Mouse (Mus musculus): ENCODE data around the gene Tbx2. TPM values are rescaled to one million over a fixed set of nuclear protein-coding genes. Genes with fewer than 3 reads are reported as not detected.

Tbx2 gene
- polyA plus RNA-seq, 1 experiment from 2014 or later: 1.7 TPM

DNA sequence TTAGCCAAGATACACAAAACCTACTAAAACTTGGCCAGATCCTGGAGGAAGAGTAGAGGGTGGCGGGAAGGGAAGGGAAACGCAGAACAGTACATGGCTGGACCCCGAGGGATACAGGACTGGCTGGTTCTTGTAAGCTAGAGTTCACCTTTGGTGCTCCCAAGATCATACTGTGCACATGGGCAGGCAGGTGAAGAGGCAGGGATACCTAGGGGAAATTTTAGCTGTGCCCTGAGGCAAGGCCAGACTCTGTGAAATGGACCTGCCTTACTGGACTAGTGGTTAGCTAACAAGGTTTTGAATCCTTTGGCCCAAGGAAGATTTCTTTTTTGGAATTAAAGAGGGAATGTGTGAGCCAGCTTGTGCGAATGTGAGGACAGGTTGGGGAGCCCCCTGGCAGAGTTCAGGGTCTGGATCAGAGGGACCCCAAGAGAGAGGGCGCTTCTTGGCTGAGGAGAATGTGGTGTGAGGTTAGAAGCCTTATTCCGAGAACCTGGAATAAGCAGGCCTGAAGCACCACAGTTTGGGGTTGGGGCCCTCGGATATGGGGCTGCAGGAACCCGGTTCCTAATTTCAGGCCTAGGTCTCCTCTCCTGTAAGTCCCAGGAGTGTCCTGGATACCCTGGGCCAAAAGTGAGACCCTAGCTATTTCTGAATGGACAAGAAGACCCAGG, 56.8 kb downstream of the Tbx2 start:
- 48% methylated on average over 8 of the region's 8 CpGs for WGBS
- no peak overlapping the region for H3K4me2 ChIP-seq (ENCODE audit: low read depth, low read length)
- H3K4me3 ChIP-seq (ENCODE audit: low read length): no peak overlapping the region
- no peaks in the 10 kb centered on the region for H3K36me3 ChIP-seq (ENCODE audit: control insufficient read depth, insufficient read depth, low read length)
- H3K27me3 ChIP-seq (replicated peaks; ENCODE audit: control insufficient read depth, insufficient read depth, low read length): peaks cover 79% of the 10 kb centered on the region
- H3K9ac ChIP-seq (ENCODE audit: low read depth, low read length): no peak overlapping the region
- no peaks in the 10 kb centered on the region for H3K9me3 ChIP-seq (ENCODE audit: control insufficient read depth, low read length)
- ATAC-seq: 0 out of 2 replicates have a peak, but pooled peaks have one; percentile 7
- peaks cover 10% of the 10 kb centered on the region for H3K4me1 ChIP-seq (ENCODE audit: control insufficient read depth, insufficient read depth, low read length)
- no peak overlapping the region for H3K27ac ChIP-seq (ENCODE audit: low read length)

DNA sequence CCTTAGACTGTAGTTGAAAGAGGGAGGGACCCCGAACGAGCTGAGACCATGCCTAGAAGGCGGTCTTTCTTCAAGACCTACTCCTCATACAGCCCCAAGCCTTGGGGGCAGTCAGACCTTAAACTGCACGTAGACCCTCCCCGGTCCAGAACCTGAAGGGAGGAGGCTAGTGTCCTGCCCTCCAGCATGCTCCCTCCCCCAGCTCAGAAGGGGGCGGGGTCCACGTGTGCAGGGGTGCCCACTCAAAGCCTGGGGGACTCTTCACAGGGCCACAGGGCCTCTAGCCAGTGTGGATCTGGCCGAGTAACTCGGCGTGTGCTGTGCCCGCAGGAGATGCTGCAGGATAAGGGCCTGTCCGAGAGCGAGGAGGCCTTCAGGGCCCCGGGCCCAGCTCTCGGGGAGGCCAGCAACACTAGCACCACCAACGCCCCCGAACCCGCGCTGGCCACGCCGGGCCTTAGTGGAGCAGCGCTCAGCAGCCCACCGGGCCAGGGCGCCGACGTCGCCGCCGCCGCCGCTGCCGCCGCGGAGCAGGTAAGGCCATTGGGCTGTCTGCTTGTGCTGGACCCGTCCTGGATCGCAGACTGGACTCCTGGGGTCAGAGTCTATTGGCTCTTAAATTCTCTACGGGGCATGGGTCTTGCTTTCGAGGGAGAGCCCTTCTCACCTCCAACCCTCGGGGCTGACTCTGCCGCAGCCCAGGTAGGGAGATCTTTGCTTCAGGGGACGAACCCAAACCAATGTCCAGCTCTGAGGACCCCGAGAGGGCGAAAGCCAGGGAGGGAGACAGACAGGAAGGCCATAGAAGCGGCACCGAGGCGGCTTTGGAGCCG, 57.6 kb downstream of the Tbx2 start:
- H3K27me3 ChIP-seq (replicated peaks; ENCODE audit: control insufficient read depth, insufficient read depth, low read length): peaks cover 85% of the 10 kb centered on the region
- 11% methylated on average over 47 of the region's 47 CpGs for WGBS
- ATAC-seq: no peak
- no peaks in the 10 kb centered on the region for H3K9me3 ChIP-seq (ENCODE audit: control insufficient read depth, low read length)
- H3K4me2 ChIP-seq (ENCODE audit: low read depth, low read length): no peak overlapping the region
- H3K4me3 ChIP-seq (ENCODE audit: low read length): no peak overlapping the region
- no peak overlapping the region for H3K9ac ChIP-seq (ENCODE audit: low read depth, low read length)
- no peak overlapping the region for H3K27ac ChIP-seq (ENCODE audit: low read length)
- peaks cover 14% of the 10 kb centered on the region for H3K4me1 ChIP-seq (ENCODE audit: control insufficient read depth, insufficient read depth, low read length)
- no peaks in the 10 kb centered on the region for H3K36me3 ChIP-seq (ENCODE audit: control insufficient read depth, insufficient read depth, low read length)

GRCm38 (mm10) chr11:85890563-85890845, 58.2 kb downstream of the Tbx2 start:
- Histone ChIP-seq H3K27me3 (replicated peaks; ENCODE audit: control insufficient read depth, insufficient read depth, low read length) (peaks cover 86% of the 10 kb centered on the region), H3K4me1 (ENCODE audit: control insufficient read depth, insufficient read depth, low read length) (peaks cover 18% of the 10 kb centered on the region), H3K4me2 (ENCODE audit: low read depth, low read length) (no peak overlapping the region), H3K36me3 (ENCODE audit: control insufficient read depth, insufficient read depth, low read length) (no peaks in the 10 kb centered on the region), H3K9me3 (ENCODE audit: control insufficient read depth, low read length) (no peaks in the 10 kb centered on the region), H3K9ac (ENCODE audit: low read depth, low read length) (no peak overlapping the region), H3K4me3 (ENCODE audit: low read length) (no peak overlapping the region), H3K27ac (ENCODE audit: low read length) (no peak overlapping the region)
- no peak for ATAC-seq
- WGBS: 8% methylated on average over 13 of the region's 13 CpGs

GRCm38 (mm10) chr11:85891010-85891691, 58.8 kb downstream of the Tbx2 start:
- WGBS: 5% methylated on average over 13 of the region's 13 CpGs
- peaks cover 18% of the 10 kb centered on the region for H3K4me1 ChIP-seq (ENCODE audit: control insufficient read depth, insufficient read depth, low read length)
- no peak overlapping the region for H3K27ac ChIP-seq (ENCODE audit: low read length)
- H3K36me3 ChIP-seq (ENCODE audit: control insufficient read depth, insufficient read depth, low read length): no peaks in the 10 kb centered on the region
- no peak for ATAC-seq
- H3K9ac ChIP-seq (ENCODE audit: low read depth, low read length): no peak overlapping the region
- peaks cover 86% of the 10 kb centered on the region for H3K27me3 ChIP-seq (replicated peaks; ENCODE audit: control insufficient read depth, insufficient read depth, low read length)
- H3K4me2 ChIP-seq (ENCODE audit: low read depth, low read length): no peak overlapping the region
- no peak overlapping the region for H3K4me3 ChIP-seq (ENCODE audit: low read length)
- H3K9me3 ChIP-seq (ENCODE audit: control insufficient read depth, low read length): no peaks in the 10 kb centered on the region

Other genes starting within 250 kb of the Tbx2 start
- gene Gm11444, start 17.8 kb downstream of the Tbx2 start, polyA plus RNA-seq (2015; fragmentation: Nextera tagmentation; extraction: Ambion mirVana): not detected in 2 replicates
- gene Tbx4, start 53.9 kb downstream of the Tbx2 start, polyA plus RNA-seq (2015; fragmentation: Nextera tagmentation; extraction: Ambion mirVana): not detected in 2 replicates

Measured in intestine, embryonic 16.5 days (tissue).